Mouse (Mus musculus) midbrain, embryonic 11.5 days (tissue): Measurements from ENCODE around the gene Usp46. TPM values are rescaled to one million over a fixed set of nuclear protein-coding genes. Genes with fewer than 3 reads are reported as not detected.

Experiments used
- ATAC-seq: fragments of 200-750 bp; cut with Nextera tagmentation; 2 replicates; pipeline ENCODE4 v1.8.0; 2017; ENCODE audit warnings: moderate TSS enrichment, moderate library complexity; ENCODE audit not compliant: low FRiP score
- DNase-seq: peaks from one replicate; pipeline ENCODE4 v3.0.0; 2015; ENCODE audit warnings: low spot score; ENCODE audit errors: missing footprints
- H3K27ac ChIP-seq: fragments of 300-500 bp; sonication (generic); 2 replicates; pipeline ENCODE4 v1.5.1; 2014; ENCODE audit warnings: low read depth, low read length
- H3K27me3 ChIP-seq: fragments of 300-500 bp; sonication (generic); 2 replicates; pipeline ENCODE4 v1.6.1; 2014; ENCODE audit warnings: mild to moderate bottlenecking, low read length, moderate library complexity, mixed read lengths; ENCODE audit not compliant: control insufficient read depth, insufficient read depth
- H3K36me3 ChIP-seq: fragments of 300-500 bp; sonication (generic); 2 replicates; pipeline ENCODE4 v1.6.1; 2014; ENCODE audit warnings: mild to moderate bottlenecking, low read length, moderate library complexity, mixed read lengths; ENCODE audit not compliant: control insufficient read depth, insufficient read depth
- H3K4me1 ChIP-seq: fragments of 300-500 bp; sonication (generic); 2 replicates; pipeline ENCODE4 v1.6.1; 2014; ENCODE audit warnings: low read length; ENCODE audit not compliant: control insufficient read depth, insufficient read depth
- H3K4me2 ChIP-seq: fragments of 300-500 bp; sonication (generic); 2 replicates; pipeline ENCODE4 v1.6.1; 2014; ENCODE audit warnings: mild to moderate bottlenecking, moderate library complexity
- H3K4me3 ChIP-seq: fragments of 300-500 bp; sonication (generic); 2 replicates; pipeline ENCODE4 v1.5.1; 2014; ENCODE audit warnings: low read depth, low read length
- H3K9ac ChIP-seq: fragments of 300-500 bp; sonication (generic); 2 replicates; pipeline ENCODE4 v1.6.1; 2014; ENCODE audit warnings: low read length
- H3K9me3 ChIP-seq: fragments of 300-500 bp; sonication (generic); 2 replicates; pipeline ENCODE4 v1.6.1; 2016; ENCODE audit warnings: low read length; ENCODE audit not compliant: control insufficient read depth
- WGBS: fragments of 180-500 bp; shearing (Covaris S2); extraction: QIAGEN DNeasy Blood & Tissue Kit; methylation state at CpG from one replicate; pipeline ENCODE4 v1.1.7; 2014; 5-methylcytosine and 5-hydroxymethylcytosine counted together
- polyA plus RNA-seq: library from polyadenylated mRNA; unstranded; fragments of >200 nt; fragmentation: Nextera tagmentation; extraction: Ambion mirVana; gene quantifications from 2 replicates; pipeline ENCODE4 v1.2.1, GENCODE M21; 2014

Usp46 gene
- polyA plus RNA-seq, 1 experiment from 2014 or later, result 35.6 TPM

GRCm38 (mm10) chr5:74017488-74017887, 50.7 kb downstream of the Usp46 start:
- H3K36me3 ChIP-seq, result no peaks in the 10 kb centered on the region; the same call in 1 of the 2 replicates
- WGBS, result 93% methylated on average over 5 of the region's 5 CpGs
- no peak overlapping the region for H3K27ac ChIP-seq

GRCm38 (mm10) chr5:74011629-74012028, 56.6 kb downstream of the Usp46 start:
- Histone ChIP-seq H3K4me2 (no peak overlapping the region), H3K4me3 (no peak overlapping the region), H3K9me3 (no peaks in the 10 kb centered on the region), H3K27ac (no peak overlapping the region), H3K36me3 (no peaks in the 10 kb centered on the region), H3K9ac (no peak overlapping the region), H3K27me3 (no peaks in the 10 kb centered on the region), H3K4me1 (no peaks in the 10 kb centered on the region)
- DNase-seq (no peak), ATAC-seq (no peak)
- WGBS, result 90% methylated on average over 10 of the region's 10 CpGs

More at GRCm38 (mm10) chr5:74017488-74017887, 50.7 kb downstream of the Usp46 start:
- H3K27me3 ChIP-seq, result no peaks in the 10 kb centered on the region
- H3K4me1 ChIP-seq, result peaks cover 4% of the 10 kb centered on the region
- DNase-seq (no peak), ATAC-seq (no peak)
- no peaks in the 10 kb centered on the region for H3K9me3 ChIP-seq
- no peak overlapping the region for H3K4me3 ChIP-seq
- no peak overlapping the region for H3K9ac ChIP-seq
- no peak overlapping the region for H3K4me2 ChIP-seq

DNA sequence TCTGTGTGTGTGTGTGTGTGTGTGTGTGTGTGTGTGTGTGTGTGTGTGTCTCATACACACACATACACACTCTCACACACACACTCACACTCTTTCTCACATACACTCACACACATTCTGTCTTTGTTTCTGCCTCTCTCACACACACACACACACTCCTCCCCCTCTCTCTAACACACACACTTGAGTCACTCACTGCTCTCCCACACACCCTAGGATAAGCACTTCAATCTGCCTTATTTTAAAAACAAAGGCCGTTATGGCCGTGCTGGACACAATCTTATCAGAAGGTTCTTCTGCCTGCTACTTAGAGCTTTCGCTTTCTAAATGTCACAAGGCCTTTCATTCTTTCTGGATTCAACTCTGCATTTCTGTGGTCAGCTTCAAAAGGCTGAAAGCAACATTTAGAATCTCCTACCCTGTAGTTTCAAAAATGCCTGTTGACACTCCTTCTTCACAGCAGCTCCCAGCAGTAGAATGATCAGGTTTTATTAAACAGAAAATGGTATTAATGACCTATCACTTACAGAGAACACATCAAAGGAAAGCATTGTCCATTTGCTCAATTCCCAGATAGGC, 60.6 kb downstream of the Usp46 start:
- Histone ChIP-seq H3K36me3 (0 out of 2 replicates have a peak, but pooled peaks cover 2% of the 10 kb centered on the region), H3K9me3 (no peaks in the 10 kb centered on the region), H3K4me3 (no peak overlapping the region), H3K27me3 (no peaks in the 10 kb centered on the region), H3K27ac (no peak overlapping the region), H3K4me2 (no peak overlapping the region), H3K9ac (no peak overlapping the region), H3K4me1 (no peaks in the 10 kb centered on the region)
- WGBS, result 86% methylated on average over 3 of the region's 3 CpGs
- no peak for ATAC-seq
- DNase-seq, result no peak

- DNase-seq, result no peak
- ATAC-seq, result no peak
- Histone ChIP-seq H3K9ac (no peak overlapping the region), H3K27ac (no peak overlapping the region), H3K9me3 (no peaks in the 10 kb centered on the region), H3K4me2 (no peak overlapping the region), H3K27me3 (no peaks in the 10 kb centered on the region), H3K4me3 (no peak overlapping the region), H3K36me3 (0 out of 2 replicates have a peak, but pooled peaks cover 4% of the 10 kb centered on the region), H3K4me1 (no peaks in the 10 kb centered on the region)
- 95% methylated on average over 2 of the region's 2 CpGs for WGBS
Measured at GRCm38 (mm10) chr5:74005936-74006335, 62.3 kb downstream of the Usp46 start.

GRCm38 (mm10) chr5:74001743-74002142, 66.5 kb downstream of the Usp46 start:
- Histone ChIP-seq H3K4me1 (no peaks in the 10 kb centered on the region), H3K4me3 (no peak overlapping the region), H3K36me3 (0 out of 2 replicates have a peak, but pooled peaks cover 4% of the 10 kb centered on the region), H3K9me3 (no peaks in the 10 kb centered on the region), H3K27me3 (no peaks in the 10 kb centered on the region), H3K27ac (no peak overlapping the region), H3K4me2 (no peak overlapping the region), H3K9ac (no peak overlapping the region)
- 91% methylated on average over 9 of the region's 9 CpGs for WGBS
- DNase-seq (no peak), ATAC-seq (no peak)

DNA sequence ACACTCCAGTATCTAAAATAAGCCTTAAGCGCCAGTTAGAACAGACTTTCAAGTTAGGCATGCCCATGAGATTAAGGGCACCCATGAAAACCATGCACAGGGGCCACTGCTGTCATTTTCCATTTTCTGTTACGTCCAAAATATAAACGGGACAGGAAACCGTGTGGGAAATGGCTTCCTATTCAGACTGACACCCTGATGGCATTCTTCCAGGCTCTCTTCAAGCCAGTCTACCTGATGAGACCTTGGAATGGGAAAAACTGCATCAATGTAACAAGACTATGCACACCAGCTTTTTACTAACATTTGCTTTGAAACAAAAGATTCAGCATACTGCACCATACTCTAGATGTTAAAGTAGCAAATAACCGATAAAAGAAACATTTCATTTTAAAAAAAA, 69.3 kb downstream of the Usp46 start:
- 0 out of 2 replicates have a peak, but pooled peaks cover 4% of the 10 kb centered on the region for H3K36me3 ChIP-seq

GRCm38 (mm10) chr5:73994850-73995249, 73.4 kb downstream of the Usp46 start:
- H3K4me1 ChIP-seq, result no peaks in the 10 kb centered on the region
- DNase-seq (no peak), ATAC-seq (no peak)
- H3K9me3 ChIP-seq, result no peaks in the 10 kb centered on the region
- H3K36me3 ChIP-seq, result no peaks in the 10 kb centered on the region
- no peak overlapping the region for H3K4me2 ChIP-seq
- no peak overlapping the region for H3K4me3 ChIP-seq
- H3K27me3 ChIP-seq, result no peaks in the 10 kb centered on the region
- H3K27ac ChIP-seq, result no peak overlapping the region
- H3K9ac ChIP-seq, result no peak overlapping the region

More for the DNA sequence above, 69.3 kb downstream of the Usp46 start:
- no peaks in the 10 kb centered on the region for H3K4me1 ChIP-seq
- no peaks in the 10 kb centered on the region for H3K9me3 ChIP-seq
- H3K9ac ChIP-seq, result no peak overlapping the region
- no peaks in the 10 kb centered on the region for H3K27me3 ChIP-seq
- ATAC-seq, result no peak
- WGBS, result 93% methylated on average over 5 of the region's 5 CpGs
- no peak overlapping the region for H3K27ac ChIP-seq
- DNase-seq, result no peak
- H3K4me2 ChIP-seq, result no peak overlapping the region
- no peak overlapping the region for H3K4me3 ChIP-seq

DNA sequence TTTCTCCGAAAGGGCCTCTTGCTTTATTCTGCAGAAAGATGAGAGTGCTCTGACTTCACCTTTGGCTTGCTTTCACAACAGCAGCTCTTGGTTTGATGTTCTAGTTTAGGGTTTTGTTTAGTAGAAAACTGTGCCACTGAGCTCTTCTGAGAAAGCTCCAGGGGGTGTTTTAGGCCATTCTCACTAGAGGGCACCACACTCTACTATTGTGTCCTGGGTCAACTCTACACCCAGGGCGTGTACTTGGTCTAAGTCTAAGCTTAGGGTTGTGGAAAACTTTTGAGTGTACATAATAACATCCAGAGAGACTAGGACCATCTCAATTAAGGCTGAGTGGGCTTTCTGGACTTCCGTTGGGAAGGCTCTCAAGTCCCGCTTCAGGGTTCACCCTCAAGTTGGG, 74.7 kb downstream of the Usp46 start:
- H3K4me1 ChIP-seq, result no peaks in the 10 kb centered on the region
- no peak overlapping the region for H3K9ac ChIP-seq
- no peaks in the 10 kb centered on the region for H3K9me3 ChIP-seq
- H3K36me3 ChIP-seq, result no peaks in the 10 kb centered on the region
- no peak overlapping the region for H3K27ac ChIP-seq
- WGBS, result 87% methylated on average over 4 of the region's 4 CpGs
- no peak overlapping the region for H3K4me3 ChIP-seq
- ATAC-seq, result no peak
- no peaks in the 10 kb centered on the region for H3K27me3 ChIP-seq
- H3K4me2 ChIP-seq, result no peak overlapping the region
- DNase-seq, result no peak

DNA sequence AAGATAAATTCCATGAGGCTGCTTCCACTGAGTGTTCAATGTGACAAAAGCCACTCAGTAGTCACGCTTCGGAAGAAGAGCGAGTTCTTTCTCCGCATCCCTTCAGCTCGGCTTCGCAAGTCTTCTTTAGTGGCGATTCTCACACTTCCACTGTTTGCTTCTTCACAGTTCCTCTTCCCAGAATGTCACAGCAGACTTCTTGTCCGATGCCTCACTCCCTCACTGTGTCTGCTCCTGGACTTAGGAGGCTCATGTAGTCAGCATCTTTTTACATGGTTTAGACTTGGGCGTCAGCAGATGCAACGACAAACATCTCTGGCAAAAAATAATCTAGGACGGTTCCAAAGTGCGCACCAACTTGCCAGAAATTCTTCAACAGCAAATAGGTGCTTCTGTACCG, 75.9 kb downstream of the Usp46 start:
- H3K27me3 ChIP-seq, result no peaks in the 10 kb centered on the region
- H3K4me3 ChIP-seq, result no peak overlapping the region
- WGBS, result 94% methylated on average over 13 of the region's 13 CpGs
- ATAC-seq (no peak), DNase-seq (no peak)
- H3K9me3 ChIP-seq, result no peaks in the 10 kb centered on the region
- H3K9ac ChIP-seq, result no peak overlapping the region
- no peaks in the 10 kb centered on the region for H3K36me3 ChIP-seq
- H3K4me1 ChIP-seq, result no peaks in the 10 kb centered on the region
- H3K4me2 ChIP-seq, result no peak overlapping the region
- H3K27ac ChIP-seq, result no peak overlapping the region
